Mouse (Mus musculus) testis, adult 2 months (tissue): ENCODE results near the gene C2. TPM values are rescaled to one million over a fixed set of nuclear protein-coding genes. Genes with fewer than 3 reads are reported as not detected.
A peak's percentile ranks its signal among the peaks of the same experiment; 100 is the strongest.

Experiments
- H3K27ac ChIP-seq: fragments of 200-500 bp; 2 replicates; pipeline ENCODE4 v1.5.1; 2012; ENCODE audit warnings: low read depth, low read length; ENCODE audit not compliant: control insufficient read depth, insufficient read depth
- H3K27me3 ChIP-seq: fragments of 200-500 bp; 2 replicates; pipeline ENCODE4 v1.6.1; 2012; ENCODE audit warnings: mild to moderate bottlenecking, low read length, moderate library complexity; ENCODE audit not compliant: control insufficient read depth, insufficient read depth
- H3K36me3 ChIP-seq: fragments of 200-500 bp; 2 replicates; pipeline ENCODE4 v1.6.1; 2012; ENCODE audit warnings: mild to moderate bottlenecking, low read length; ENCODE audit not compliant: control insufficient read depth, insufficient read depth
- H3K4me1 ChIP-seq: fragments of 200-500 bp; 2 replicates; pipeline ENCODE4 v1.6.1; 2012; ENCODE audit warnings: low read length; ENCODE audit not compliant: control insufficient read depth, insufficient read depth
- H3K4me3 ChIP-seq: fragments of 200-500 bp; 2 replicates; pipeline ENCODE4 v1.5.1; 2012; ENCODE audit warnings: low read depth, mild to moderate bottlenecking, low read length, moderate library complexity, mixed read lengths; ENCODE audit not compliant: control insufficient read depth
- CTCF ChIP-seq: fragments of 200-500 bp; IDR thresholded peaks from 2 replicates; pipeline ENCODE4 v1.5.1; 2012; ENCODE audit warnings: low read depth, mild to moderate bottlenecking, inconsistent platforms, low read length, moderate library complexity; ENCODE audit not compliant: control insufficient read depth, insufficient read depth, insufficient replicate concordance
- POLR2A ChIP-seq: fragments of 200-500 bp; IDR thresholded peaks from 2 replicates; pipeline ENCODE4 v1.6.1; 2012; ENCODE audit warnings: low read depth, mild to moderate bottlenecking, inconsistent platforms, low read length, moderate library complexity; ENCODE audit not compliant: control insufficient read depth
- polyA plus RNA-seq: library from polyadenylated mRNA; depleted of rRNA; stranded (reverse); fragments of >200 nt; gene quantifications from 2 replicates; pipeline ENCODE4 v1.2.3, GENCODE M21; 2012

The C2 gene
- polyA plus RNA-seq, 1 experiment: 15.3 TPM

DNA sequence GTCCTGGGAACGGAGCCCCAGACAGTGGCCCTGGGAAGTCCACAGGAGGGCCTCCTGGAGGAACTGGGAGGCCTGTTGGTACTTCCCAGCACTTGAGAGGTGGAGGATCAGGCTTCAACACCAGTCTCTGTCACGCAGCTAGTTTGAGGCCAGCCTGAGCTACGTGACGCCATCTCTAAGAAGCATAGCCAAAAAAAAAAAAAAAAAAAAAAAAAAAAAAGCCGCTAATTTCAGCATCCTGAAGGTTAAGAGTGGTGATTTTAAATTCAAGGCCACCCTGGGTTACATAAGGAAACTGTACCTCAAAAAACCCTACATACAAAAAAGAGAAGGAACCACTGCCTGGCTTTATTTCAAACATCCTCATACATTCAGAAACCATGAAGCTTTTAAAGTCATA, 26.2 kb upstream of the C2 start:
- Histone ChIP-seq H3K36me3 (no peaks in the 10 kb centered on the region), H3K4me3 (no peak overlapping the region), H3K4me1 (no peaks in the 10 kb centered on the region; the same call in 1 of the 2 replicates), H3K27me3 (no peaks in the 10 kb centered on the region), H3K27ac (no peak overlapping the region)
- TF ChIP-seq CTCF (no peak), POLR2A (no peak)

DNA sequence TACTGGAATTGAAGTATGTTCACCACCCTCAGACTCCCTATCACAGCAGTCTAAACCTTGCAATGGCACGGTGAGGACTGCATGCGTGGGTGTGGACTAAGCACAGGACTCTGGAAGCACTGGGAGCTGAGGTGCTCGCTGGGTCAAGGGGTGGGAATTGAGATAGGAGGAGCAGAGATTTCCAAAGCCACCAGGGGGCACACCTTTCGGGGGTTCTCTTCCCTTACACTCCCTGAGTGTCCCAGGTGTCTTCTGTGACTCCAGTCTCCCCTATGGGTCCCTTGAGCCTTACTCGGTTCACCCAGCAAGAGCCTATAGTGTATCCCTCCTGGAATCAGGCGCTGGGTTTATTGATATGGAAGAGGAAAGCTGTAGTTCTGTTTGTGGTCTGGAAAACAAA, 24.9 kb upstream of the C2 start:
- H3K4me3 ChIP-seq: no peak overlapping the region
- H3K4me1 ChIP-seq: no peaks in the 10 kb centered on the region; the same call in 1 of the 2 replicates
- no peak for TF ChIP-seq CTCF
- TF ChIP-seq POLR2A: no peak

DNA sequence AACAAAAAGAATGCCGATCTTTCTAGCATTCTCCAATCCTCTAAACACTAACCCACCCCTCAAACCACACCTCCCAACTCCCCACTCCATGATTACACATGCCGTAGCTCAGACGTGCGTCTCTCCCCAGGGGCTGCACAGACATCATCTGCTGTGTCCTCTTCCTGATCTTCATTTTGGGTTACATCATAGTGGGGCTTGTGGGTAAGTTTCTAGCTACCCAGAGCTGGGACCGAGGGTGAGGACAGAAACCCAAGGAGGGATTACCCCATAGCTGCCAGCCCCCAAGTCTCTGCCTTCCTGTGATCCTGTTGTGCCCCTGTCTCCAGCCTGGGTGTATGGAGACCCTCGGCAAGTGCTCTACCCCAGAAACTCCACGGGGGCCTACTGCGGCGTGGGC, 19.1 kb upstream of the C2 start:
- Histone ChIP-seq H3K4me1 (peaks cover 13% of the 10 kb centered on the region), H3K27me3 (no peaks in the 10 kb centered on the region), H3K4me3 (no peak overlapping the region), H3K27ac (no peak overlapping the region), H3K36me3 (no peaks in the 10 kb centered on the region)
- TF ChIP-seq POLR2A (no peak), CTCF (no peak)

More for the DNA sequence above, 24.9 kb upstream of the C2 start:
- Histone ChIP-seq H3K36me3 (no peaks in the 10 kb centered on the region), H3K27me3 (no peaks in the 10 kb centered on the region), H3K27ac (no peak overlapping the region)

DNA sequence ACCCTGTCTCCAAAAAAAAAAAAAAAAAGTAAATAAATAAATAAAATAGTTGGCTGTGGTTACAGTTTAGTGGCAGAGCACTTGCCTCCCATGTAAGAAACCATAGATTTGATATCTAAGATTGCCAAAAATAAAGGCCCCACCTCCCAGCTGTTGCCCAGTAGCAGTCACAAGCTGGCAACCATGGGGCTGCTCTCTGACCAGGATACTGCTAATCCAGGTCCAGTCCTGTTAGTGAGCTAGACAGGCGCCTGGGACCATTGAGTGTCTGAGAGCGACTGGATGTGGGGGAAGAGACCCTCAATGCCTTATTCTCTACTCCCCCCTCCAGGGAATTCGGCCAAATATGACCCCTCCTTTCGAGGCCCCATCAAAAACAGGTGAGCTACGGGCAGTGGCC, 18.3 kb upstream of the C2 start:
- TF ChIP-seq POLR2A (no peak), CTCF (no peak)
- Histone ChIP-seq H3K4me1 (peaks cover 13% of the 10 kb centered on the region), H3K27ac (no peak overlapping the region), H3K36me3 (no peaks in the 10 kb centered on the region), H3K27me3 (no peaks in the 10 kb centered on the region), H3K4me3 (no peak overlapping the region)

DNA sequence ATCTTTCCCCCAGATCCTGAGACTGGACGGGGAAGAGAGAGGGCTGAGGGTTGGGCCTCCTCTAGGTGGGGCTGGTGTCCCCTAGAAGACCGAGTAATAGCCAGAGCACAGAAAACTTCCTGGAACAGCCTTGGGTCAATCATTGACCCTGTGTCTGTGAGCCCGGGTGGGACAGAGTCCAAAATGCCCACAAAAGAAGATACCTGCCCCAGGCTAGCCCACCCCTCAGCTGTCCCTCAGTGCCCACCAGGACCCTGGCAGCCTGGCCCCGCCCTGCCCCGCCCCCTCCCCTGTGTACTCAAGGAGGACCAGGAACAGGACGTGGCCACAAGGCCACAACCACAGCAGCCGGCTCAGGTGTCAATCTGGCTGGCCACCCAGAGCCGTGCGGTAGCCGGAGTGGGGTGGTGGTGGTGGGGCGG, 17.4 kb upstream of the C2 start:
- TF ChIP-seq POLR2A: no peak
- TF ChIP-seq CTCF: no peak
- no peaks in the 10 kb centered on the region; the same call in 1 of the 2 replicates for H3K36me3 ChIP-seq
- H3K27ac ChIP-seq: no peak overlapping the region
- no peaks in the 10 kb centered on the region for H3K27me3 ChIP-seq
- H3K4me3 ChIP-seq: no peak overlapping the region
- H3K4me1 ChIP-seq: peaks cover 13% of the 10 kb centered on the region

DNA sequence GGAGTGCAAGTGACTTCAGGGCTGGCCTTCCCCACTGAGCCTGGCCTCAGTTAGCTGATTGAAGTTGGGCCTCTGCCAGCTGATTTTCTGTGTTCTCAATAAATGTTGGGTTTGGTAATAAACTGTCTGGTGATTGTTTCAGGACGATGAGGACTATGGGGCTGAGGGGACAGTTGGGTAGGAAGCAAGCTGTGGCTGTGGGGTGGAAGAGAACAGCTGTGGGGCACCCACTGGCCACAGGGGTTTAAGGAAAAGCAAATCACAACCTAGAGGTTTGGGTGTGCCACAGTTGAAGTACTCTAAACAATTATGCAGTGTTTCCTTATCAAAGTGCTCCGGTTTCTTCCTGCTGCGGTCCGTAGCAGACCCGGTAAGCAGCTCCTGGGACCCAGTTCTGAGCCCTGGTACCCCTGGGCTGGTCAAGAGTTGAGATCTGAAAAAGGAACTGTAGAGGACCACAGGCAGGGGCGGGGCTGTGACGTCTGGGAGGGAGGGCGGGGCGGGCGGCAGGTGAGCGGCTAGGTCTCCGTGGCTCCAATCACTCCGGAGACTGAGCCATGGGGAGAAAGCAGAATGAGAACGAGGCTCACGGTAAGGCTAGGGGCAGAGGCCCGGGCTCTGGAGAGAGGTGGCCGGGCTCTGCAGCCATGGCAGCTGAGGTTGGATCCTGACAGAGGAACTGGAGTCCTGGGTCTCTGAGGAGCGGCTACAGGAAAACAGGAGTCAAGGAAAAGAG, 16.0 kb upstream of the C2 start, which contains the start of gene Slc44a4:
Gene Slc44a4 (plus strand): TSS at position 537 of the 736 bp plus-strand sequence.
- Histone ChIP-seq H3K4me3 (no peak within 1 kb of the TSS), H3K27ac (no peak within 1 kb of the TSS), H3K27me3 (no peaks in the 10 kb centered on the region), H3K36me3 (no peaks in the 10 kb centered on the region; the same call in 1 of the 2 replicates), H3K4me1 (peaks cover 13% of the 10 kb centered on the region)
- TF ChIP-seq POLR2A (no peak), CTCF (no peak)

DNA sequence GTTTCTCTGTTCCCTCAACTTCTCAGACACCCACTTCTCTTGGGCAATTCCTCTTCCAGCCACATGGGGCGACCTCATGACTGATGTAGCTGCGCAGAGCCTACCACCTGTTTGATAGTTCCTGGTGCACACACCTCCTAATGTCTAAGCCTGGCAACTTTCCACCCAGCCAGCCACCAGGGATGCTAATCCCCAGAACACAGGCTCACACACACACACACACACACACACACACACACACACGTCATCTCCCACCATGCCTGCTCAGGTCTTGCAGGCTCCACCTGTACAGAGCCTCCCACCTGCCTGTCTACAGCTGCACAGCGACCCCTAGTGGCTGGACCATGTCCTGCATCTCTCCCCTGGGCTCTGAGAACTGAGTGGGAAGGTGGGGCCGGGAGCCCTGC, 13.9 kb upstream of the C2 start:
- H3K36me3 ChIP-seq: no peaks in the 10 kb centered on the region; the same call in 1 of the 2 replicates

More for the DNA sequence above, 13.9 kb upstream of the C2 start:
- Histone ChIP-seq H3K27ac (no peak overlapping the region), H3K4me1 (peaks cover 13% of the 10 kb centered on the region), H3K4me3 (no peak overlapping the region), H3K27me3 (no peaks in the 10 kb centered on the region)
- TF ChIP-seq CTCF (peak; percentile 92), POLR2A (no peak)
